Mouse (Mus musculus): ENCODE measurements around the gene Morc3. TPM values are rescaled to one million over a fixed set of nuclear protein-coding genes. Genes with fewer than 3 reads are reported as not detected.

The Morc3 gene
- polyA plus RNA-seq, 1 experiment from 2014 or later = 32.7 TPM

DNA sequence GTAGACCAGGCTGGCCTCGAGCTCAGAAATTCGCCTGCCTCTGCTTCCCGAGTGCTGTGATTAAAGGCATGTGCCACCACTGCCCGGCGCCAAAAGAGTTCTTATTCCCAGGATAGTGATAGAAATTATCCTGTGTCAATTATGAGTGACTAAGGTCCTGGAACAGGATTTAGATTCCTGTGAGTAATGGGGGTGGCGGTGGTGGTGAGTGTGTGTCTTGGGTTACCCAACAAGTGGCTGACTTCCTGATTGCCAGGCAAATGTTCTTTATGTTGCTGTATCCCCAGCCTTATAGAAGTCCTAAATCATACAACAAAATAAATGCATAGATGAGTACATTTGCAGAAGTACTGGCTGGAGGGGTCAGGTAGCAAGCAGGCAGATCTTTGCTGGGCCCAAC lies 1.6 kb downstream of the Morc3 start:
- Histone ChIP-seq H3K4me2 (ENCODE audit: low read length) (peak overlapping the region; percentile 89), H3K27ac (ENCODE audit: low read length) (no peak overlapping the region)
- WGBS = 96% methylated on average over 6 of the region's 6 CpGs

GRCm38 (mm10) chr16:93834076-93834475 lies 2.2 kb downstream of the Morc3 start:
- no peak for ATAC-seq
- peaks cover 12% of the 10 kb centered on the region for H3K4me1 ChIP-seq (ENCODE audit: control insufficient read depth, insufficient read depth, low read length)
- H3K36me3 ChIP-seq (ENCODE audit: control insufficient read depth, insufficient read depth, low read length) = no peaks in the 10 kb centered on the region
- H3K9me3 ChIP-seq (replicated peaks; ENCODE audit: control insufficient read depth, low read length, poor library complexity, severe bottlenecking) = no peaks in the 10 kb centered on the region
- H3K27ac ChIP-seq (ENCODE audit: low read length) = no peak overlapping the region
- no peak overlapping the region for H3K4me3 ChIP-seq (ENCODE audit: low read depth, low read length)
- H3K4me2 ChIP-seq (ENCODE audit: low read length) = no peak overlapping the region
- H3K9ac ChIP-seq (ENCODE audit: low read depth, low read length) = no peak overlapping the region
- H3K27me3 ChIP-seq (ENCODE audit: control insufficient read depth, insufficient read depth, low read depth, low read length) = no peaks in the 10 kb centered on the region
- 95% methylated on average over 2 of the region's 2 CpGs for WGBS

More for the DNA sequence above, 1.6 kb downstream of the Morc3 start:
- no peaks in the 10 kb centered on the region for H3K9me3 ChIP-seq (replicated peaks; ENCODE audit: control insufficient read depth, low read length, poor library complexity, severe bottlenecking)
- no peaks in the 10 kb centered on the region for H3K36me3 ChIP-seq (ENCODE audit: control insufficient read depth, insufficient read depth, low read length)
- H3K27me3 ChIP-seq (ENCODE audit: control insufficient read depth, insufficient read depth, low read depth, low read length) = no peaks in the 10 kb centered on the region
- no peak for ATAC-seq
- peak overlapping the region; percentile 98 for H3K4me3 ChIP-seq (ENCODE audit: low read depth, low read length)
- H3K9ac ChIP-seq (ENCODE audit: low read depth, low read length) = no peak overlapping the region
- peaks cover 12% of the 10 kb centered on the region for H3K4me1 ChIP-seq (ENCODE audit: control insufficient read depth, insufficient read depth, low read length)

DNA sequence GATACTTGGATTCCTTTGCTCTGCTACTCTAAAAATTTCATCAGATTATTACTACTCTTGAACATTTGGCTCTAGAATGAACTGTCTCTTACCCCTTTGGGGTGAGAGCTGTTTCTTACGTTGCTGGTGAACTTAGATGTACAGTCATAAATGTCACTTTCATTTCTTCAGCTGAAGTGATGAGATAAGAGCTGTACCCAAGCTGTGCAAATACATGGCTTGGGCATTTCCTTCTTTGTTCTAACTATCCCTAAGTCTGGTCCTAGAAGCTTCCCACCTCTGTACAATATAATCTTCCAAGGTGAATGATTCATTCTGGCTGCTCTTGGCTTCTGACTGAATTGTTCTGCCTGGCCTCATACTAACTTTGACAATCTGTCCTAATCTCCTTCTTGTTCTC lies 7.1 kb downstream of the Morc3 start:
- Histone ChIP-seq H3K4me3 (ENCODE audit: low read depth, low read length) (no peak overlapping the region), H3K27ac (ENCODE audit: low read length) (no peak overlapping the region), H3K9ac (ENCODE audit: low read depth, low read length) (no peak overlapping the region), H3K27me3 (ENCODE audit: control insufficient read depth, insufficient read depth, low read depth, low read length) (no peaks in the 10 kb centered on the region), H3K4me1 (ENCODE audit: control insufficient read depth, insufficient read depth, low read length) (0 out of 2 replicates have a peak, but pooled peaks cover under 1% of the 10 kb centered on the region), H3K4me2 (ENCODE audit: low read length) (no peak overlapping the region), H3K36me3 (ENCODE audit: control insufficient read depth, insufficient read depth, low read length) (no peaks in the 10 kb centered on the region), H3K9me3 (replicated peaks; ENCODE audit: control insufficient read depth, low read length, poor library complexity, severe bottlenecking) (no peaks in the 10 kb centered on the region)
- WGBS = 97% methylated on average over 1 of the region's 1 CpGs
- no peak for ATAC-seq

GRCm38 (mm10) chr16:93850527-93850926 lies 18.6 kb downstream of the Morc3 start:
- WGBS = 97% methylated on average over 3 of the region's 3 CpGs

GRCm38 (mm10) chr16:93859967-93860366 lies 28.0 kb downstream of the Morc3 start:
- H3K27me3 ChIP-seq (ENCODE audit: control insufficient read depth, insufficient read depth, low read depth, low read length) = no peaks in the 10 kb centered on the region
- no peak overlapping the region for H3K4me2 ChIP-seq (ENCODE audit: low read length)
- H3K27ac ChIP-seq (ENCODE audit: low read length) = no peak overlapping the region
- no peaks in the 10 kb centered on the region for H3K4me1 ChIP-seq (ENCODE audit: control insufficient read depth, insufficient read depth, low read length)
- no peaks in the 10 kb centered on the region for H3K9me3 ChIP-seq (replicated peaks; ENCODE audit: control insufficient read depth, low read length, poor library complexity, severe bottlenecking)
- no peak overlapping the region for H3K4me3 ChIP-seq (ENCODE audit: low read depth, low read length)
- no peak overlapping the region for H3K9ac ChIP-seq (ENCODE audit: low read depth, low read length)
- no peak for ATAC-seq
- WGBS = 94% methylated on average over 4 of the region's 4 CpGs
- peaks cover 43% of the 10 kb centered on the region for H3K36me3 ChIP-seq (ENCODE audit: control insufficient read depth, insufficient read depth, low read length)

More at GRCm38 (mm10) chr16:93850527-93850926, 18.6 kb downstream of the Morc3 start:
- Histone ChIP-seq H3K9ac (ENCODE audit: low read depth, low read length) (no peak overlapping the region), H3K4me3 (ENCODE audit: low read depth, low read length) (no peak overlapping the region), H3K27me3 (ENCODE audit: control insufficient read depth, insufficient read depth, low read depth, low read length) (no peaks in the 10 kb centered on the region), H3K36me3 (ENCODE audit: control insufficient read depth, insufficient read depth, low read length) (peaks cover 25% of the 10 kb centered on the region), H3K4me1 (ENCODE audit: control insufficient read depth, insufficient read depth, low read length) (no peaks in the 10 kb centered on the region), H3K4me2 (ENCODE audit: low read length) (no peak overlapping the region), H3K27ac (ENCODE audit: low read length) (no peak overlapping the region), H3K9me3 (replicated peaks; ENCODE audit: control insufficient read depth, low read length, poor library complexity, severe bottlenecking) (no peaks in the 10 kb centered on the region)
- no peak for ATAC-seq

- no peak overlapping the region for H3K27ac ChIP-seq (ENCODE audit: low read length)
- no peak overlapping the region for H3K9ac ChIP-seq (ENCODE audit: low read depth, low read length)
- no peak for ATAC-seq
- H3K36me3 ChIP-seq (ENCODE audit: control insufficient read depth, insufficient read depth, low read length) = peaks cover 48% of the 10 kb centered on the region
- H3K4me3 ChIP-seq (ENCODE audit: low read depth, low read length) = no peak overlapping the region
- H3K4me2 ChIP-seq (ENCODE audit: low read length) = no peak overlapping the region
- no peaks in the 10 kb centered on the region for H3K4me1 ChIP-seq (ENCODE audit: control insufficient read depth, insufficient read depth, low read length)
- no peaks in the 10 kb centered on the region for H3K9me3 ChIP-seq (replicated peaks; ENCODE audit: control insufficient read depth, low read length, poor library complexity, severe bottlenecking)
- H3K27me3 ChIP-seq (ENCODE audit: control insufficient read depth, insufficient read depth, low read depth, low read length) = no peaks in the 10 kb centered on the region
Measured at GRCm38 (mm10) chr16:93860686-93861085, 28.8 kb downstream of the Morc3 start.

DNA sequence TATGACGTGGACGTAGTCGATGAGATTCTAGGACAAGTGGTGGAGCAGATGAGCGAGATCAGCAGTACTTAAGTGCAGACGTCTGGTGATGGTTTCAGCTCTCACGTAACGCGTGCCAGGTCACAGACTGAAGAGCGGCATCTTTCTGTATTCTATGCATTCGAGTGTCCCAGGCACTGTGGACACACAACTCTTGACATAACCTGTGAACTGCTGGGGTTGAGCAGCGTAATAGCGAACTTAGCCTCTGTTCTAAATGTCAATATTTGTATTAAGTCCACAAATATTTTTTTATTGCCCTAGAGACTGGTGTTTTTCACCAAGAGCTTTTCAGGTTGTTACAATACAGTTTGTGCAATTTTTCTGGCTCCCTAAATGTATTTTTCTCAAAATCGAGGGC lies 42.9 kb downstream of the Morc3 start:
- no peak overlapping the region for H3K4me3 ChIP-seq (ENCODE audit: low read depth, low read length)
- H3K9me3 ChIP-seq (replicated peaks; ENCODE audit: control insufficient read depth, low read length, poor library complexity, severe bottlenecking) = no peaks in the 10 kb centered on the region
- no peak for ATAC-seq
- no peak overlapping the region for H3K27ac ChIP-seq (ENCODE audit: low read length)
- H3K9ac ChIP-seq (ENCODE audit: low read depth, low read length) = no peak overlapping the region
- H3K4me2 ChIP-seq (ENCODE audit: low read length) = no peak overlapping the region
- H3K4me1 ChIP-seq (ENCODE audit: control insufficient read depth, insufficient read depth, low read length) = no peaks in the 10 kb centered on the region
- peaks cover 48% of the 10 kb centered on the region for H3K36me3 ChIP-seq (ENCODE audit: control insufficient read depth, insufficient read depth, low read length)
- no peaks in the 10 kb centered on the region for H3K27me3 ChIP-seq (ENCODE audit: control insufficient read depth, insufficient read depth, low read depth, low read length)
- 92% methylated on average over 13 of the region's 13 CpGs for WGBS

GRCm38 (mm10) chr16:93877612-93878380 lies 45.9 kb downstream of the Morc3 start:
- WGBS = 95% methylated on average over 6 of the region's 6 CpGs
- Histone ChIP-seq H3K4me3 (ENCODE audit: low read depth, low read length) (no peak overlapping the region), H3K36me3 (ENCODE audit: control insufficient read depth, insufficient read depth, low read length) (peaks cover 27% of the 10 kb centered on the region), H3K27ac (ENCODE audit: low read length) (no peak overlapping the region), H3K4me2 (ENCODE audit: low read length) (no peak overlapping the region), H3K9ac (ENCODE audit: low read depth, low read length) (no peak overlapping the region), H3K9me3 (replicated peaks; ENCODE audit: control insufficient read depth, low read length, poor library complexity, severe bottlenecking) (no peaks in the 10 kb centered on the region), H3K27me3 (ENCODE audit: control insufficient read depth, insufficient read depth, low read depth, low read length) (no peaks in the 10 kb centered on the region), H3K4me1 (ENCODE audit: control insufficient read depth, insufficient read depth, low read length) (no peaks in the 10 kb centered on the region)
- no peak for ATAC-seq

- Histone ChIP-seq H3K4me1 (ENCODE audit: control insufficient read depth, insufficient read depth, low read length) (peaks cover 7% of the 10 kb centered on the region; the same call in 1 of the 2 replicates), H3K9ac (ENCODE audit: low read depth, low read length) (peak within 1 kb of the TSS; percentile 56), H3K4me2 (ENCODE audit: low read length) (peak within 1 kb of the TSS; percentile 73), H3K27me3 (ENCODE audit: control insufficient read depth, insufficient read depth, low read depth, low read length) (no peaks in the 10 kb centered on the region), H3K9me3 (replicated peaks; ENCODE audit: control insufficient read depth, low read length, poor library complexity, severe bottlenecking) (no peaks in the 10 kb centered on the region), H3K27ac (ENCODE audit: low read length) (no peak within 1 kb of the TSS), H3K4me3 (ENCODE audit: low read depth, low read length) (peak within 1 kb of the TSS; percentile 49), H3K36me3 (ENCODE audit: control insufficient read depth, insufficient read depth, low read length) (no peaks in the 10 kb centered on the region)
- under 1% methylated on average over 54 of the region's 54 CpGs for WGBS
- ATAC-seq = peak; percentile 92
Measured at GRCm38 (mm10) chr16:93883423-93884085, 51.6 kb downstream of the Morc3 start, which contains the start of gene Chaf1b. TSS of gene Chaf1b (plus strand) at chr16:93883901.
